Mouse (Mus musculus) gastrocnemius, adult 2 months (tissue): ENCODE results near the gene Sik2. TPM values are rescaled to one million over a fixed set of nuclear protein-coding genes. Genes with fewer than 3 reads are reported as not detected.

Experiments
- DNase-seq: peaks from one replicate; pipeline ENCODE4 v3.0.0; 2022
- H3K27ac ChIP-seq: fragments of 200-600 bp; 2 replicates; pipeline ENCODE4 v1.8.1; 2022; ENCODE audit warnings: mild to moderate bottlenecking
- H3K4me3 ChIP-seq: fragments of 200-600 bp; 2 replicates; pipeline ENCODE4 v1.8.1; 2022; ENCODE audit warnings: mild to moderate bottlenecking, moderate library complexity
- CTCF ChIP-seq: fragments of 200-600 bp; IDR thresholded peaks from 2 replicates; pipeline ENCODE4 v1.8.1; 2022; ENCODE audit warnings: antibody characterized with exemption, mild to moderate bottlenecking, moderate library complexity
- intact Hi-C: fragments of 180-260 bp; cut with DNase I; formaldehyde crosslinking; loops from one replicate; pipeline ENCODE4 v1.15.1; 2025
- long read RNA-seq, 2 experiments: library from polyadenylated mRNA; stranded (forward); transcript quantifications; one replicate each; pipeline ENCODE4 v2.0.0; 2021
- total RNA-seq, 2 experiments: library from RNA; stranded (reverse); gene quantifications; 2 replicates each; pipeline ENCODE4 v1.2.3; 2021

Gene Sik2
- total RNA-seq, result 10 to 100 TPM; 17.9 to 25.2 TPM
- long read RNA-seq, experiment 1, full-length matches to known transcripts, result 5 of 10 reads
- long read RNA-seq, experiment 1, partial matches to known transcripts, result 0 of 10 reads
- long read RNA-seq, experiment 1, other reads (novel, unspliced or antisense), result 5 of 10 reads
- long read RNA-seq, experiment 2, full-length matches to known transcripts, result 10 of 24 reads
- long read RNA-seq, experiment 2, partial matches to known transcripts, result 2 of 24 reads
- long read RNA-seq, experiment 2, other reads (novel, unspliced or antisense), result 12 of 24 reads

DNA sequence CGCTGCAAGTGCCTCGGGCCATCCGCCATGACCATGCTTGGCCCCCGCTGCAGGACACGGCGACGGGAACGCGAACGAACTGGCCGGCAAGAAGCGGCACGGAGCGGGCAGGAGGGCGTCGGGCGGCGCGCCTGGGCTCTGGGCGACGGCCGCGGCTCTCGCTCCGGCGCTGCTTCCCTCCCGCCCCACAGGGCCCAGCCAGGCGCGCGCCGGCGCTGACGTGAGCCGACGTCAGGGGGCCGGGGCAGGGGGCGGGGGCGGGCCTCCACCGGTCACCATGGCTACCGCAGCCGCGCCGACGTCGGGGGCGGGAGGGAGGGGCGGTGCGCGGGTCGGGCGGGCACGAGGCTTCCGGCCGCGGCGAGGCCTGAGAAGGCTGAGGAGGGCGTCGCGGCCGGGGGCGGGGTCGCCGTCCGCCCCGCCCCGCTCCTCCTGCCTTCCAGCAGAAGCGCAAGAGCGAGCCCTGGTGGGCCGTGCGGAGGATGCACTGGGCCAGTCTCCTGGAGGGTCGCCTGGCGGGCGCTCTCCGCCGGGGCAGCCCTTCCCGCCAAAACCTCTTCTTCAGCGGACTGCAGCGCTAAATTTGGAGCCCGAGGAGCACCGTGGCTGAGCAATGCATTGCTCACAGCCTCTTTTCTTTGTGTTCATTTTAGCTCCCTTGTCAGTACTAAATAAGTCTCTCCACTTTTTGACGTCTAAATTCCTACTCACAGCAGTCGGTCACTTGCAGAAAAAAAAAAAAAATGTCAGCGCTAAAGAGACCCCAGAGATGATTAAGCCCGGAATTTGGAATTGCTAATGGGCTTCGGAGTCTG lies at the start of gene Sik2:
TSS of gene Sik2 (minus strand) at position 233 of the 815 bp plus-strand sequence.
- Histone ChIP-seq H3K4me3 (peak within 1 kb of the TSS; percentile 92), H3K27ac (peak within 1 kb of the TSS; percentile 99)
- intact Hi-C loops, result loop anchor here (1.0 to 2.0 kb wide), 2 partner anchors 160 to 206 kb away; no protein-coding TSS in a partner anchor
- TF ChIP-seq CTCF, result peak; percentile 93
- peak; percentile 96 for DNase-seq

DNA sequence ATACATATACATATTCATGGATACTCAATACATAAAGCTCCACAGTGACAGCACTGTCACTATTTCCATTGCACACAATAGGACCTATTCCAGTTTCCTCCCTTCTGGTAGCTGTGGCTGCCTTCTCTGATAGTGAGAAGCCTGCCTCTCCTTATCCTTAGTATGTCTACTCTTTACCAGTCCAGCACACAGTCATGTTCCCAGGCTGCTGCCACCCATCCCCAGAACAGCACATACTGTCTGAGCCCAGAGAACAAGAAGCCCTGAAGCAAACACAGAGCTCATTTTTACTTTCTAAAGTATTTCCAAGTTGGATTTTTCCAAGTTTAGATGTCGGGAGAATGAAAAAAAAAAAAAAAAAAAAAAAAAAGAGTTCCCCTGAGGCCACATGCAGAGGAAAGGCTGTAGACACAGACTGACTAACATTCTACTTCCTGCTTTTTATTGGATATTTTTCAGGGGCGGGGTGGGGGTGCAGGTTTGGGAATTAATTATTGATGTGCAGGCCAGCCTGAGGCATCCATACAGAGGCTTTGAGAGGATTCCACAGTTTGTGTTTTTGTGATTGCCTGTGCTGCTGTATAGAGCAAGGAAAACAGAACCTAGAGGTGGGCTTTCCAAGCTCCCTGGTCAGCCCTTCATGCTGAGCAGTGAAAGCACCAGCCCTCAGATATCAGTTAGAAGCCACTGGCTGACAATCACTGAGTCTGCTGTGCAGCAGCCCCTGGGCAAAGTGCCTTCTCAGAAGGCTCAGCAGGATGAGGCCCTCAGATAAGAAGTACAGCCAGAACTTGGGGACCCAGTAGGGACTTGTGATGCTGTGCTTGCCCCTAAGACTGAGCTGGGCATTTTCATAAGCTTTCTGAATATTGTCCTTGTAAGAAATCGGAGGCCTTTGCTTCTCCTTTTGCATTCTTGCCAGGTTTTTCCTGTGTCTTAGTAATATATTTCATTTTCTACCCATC lies 47.8 kb upstream of the Sik2 start:
- intact Hi-C loops, result no loop called here
- peak overlapping the region; percentile 69 for H3K27ac ChIP-seq

DNA sequence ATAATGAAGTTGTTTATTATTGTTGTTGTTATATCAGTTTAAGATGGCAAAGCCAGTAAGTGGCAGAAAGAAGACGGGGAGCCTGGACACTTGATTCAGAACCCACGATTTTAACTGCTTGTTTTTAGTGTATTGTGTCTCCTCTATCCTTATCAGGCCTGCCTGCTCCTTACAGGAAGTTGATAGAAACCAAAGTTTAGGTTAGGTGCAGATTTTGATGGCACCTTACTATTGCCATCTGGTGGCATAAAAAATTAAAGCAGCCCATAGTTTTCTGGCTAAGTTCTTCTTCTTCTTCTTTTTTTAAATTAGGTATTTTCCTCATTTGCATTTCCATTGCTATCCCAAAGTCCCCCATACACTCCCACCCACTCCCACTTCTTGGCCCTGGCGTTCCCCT lies 43.3 kb upstream of the Sik2 start:
- no peak overlapping the region for H3K27ac ChIP-seq
- peak; percentile 46 for TF ChIP-seq CTCF
- DNase-seq, result no peak
- intact Hi-C loops, result no loop called here
- H3K4me3 ChIP-seq, result no peak overlapping the region

More for the DNA sequence above, 47.8 kb upstream of the Sik2 start:
- no peak for DNase-seq
- no peak for TF ChIP-seq CTCF
- no peak overlapping the region for H3K4me3 ChIP-seq

GRCm38 (mm10) chr9:51042136-51042535 lies 33.3 kb upstream of the Sik2 start:
- DNase-seq, result no peak
- no peak for TF ChIP-seq CTCF
- Histone ChIP-seq H3K27ac (no peak overlapping the region), H3K4me3 (no peak overlapping the region)
- intact Hi-C loops, result no loop called here

DNA sequence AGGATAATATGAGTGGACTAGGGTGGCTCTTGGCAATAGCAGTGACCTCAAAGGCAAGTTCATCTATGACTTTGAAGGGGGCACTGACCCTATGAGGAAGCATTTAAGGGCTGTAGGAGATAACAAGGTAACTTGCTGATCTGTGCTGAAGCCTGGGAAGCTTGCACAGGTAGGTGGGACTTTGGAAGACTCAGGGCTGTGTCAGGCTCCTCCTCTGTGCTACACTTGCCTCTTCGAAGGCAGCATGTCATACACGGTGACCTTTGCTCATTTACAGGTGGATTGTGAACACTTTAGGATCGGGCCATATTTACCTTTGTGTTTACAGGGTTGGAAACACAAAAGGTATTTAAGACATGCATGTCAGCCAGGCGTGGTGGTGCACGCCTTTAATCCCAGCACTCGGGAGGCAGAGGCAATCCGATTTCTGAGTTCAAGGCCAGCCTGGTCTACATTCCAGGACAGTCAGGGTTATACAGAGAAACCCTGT lies 32.7 kb upstream of the Sik2 start:
- H3K27ac ChIP-seq, result no peak overlapping the region
- intact Hi-C loops, result no loop called here
- no peak overlapping the region for H3K4me3 ChIP-seq
- TF ChIP-seq CTCF, result no peak
- DNase-seq, result no peak

DNA sequence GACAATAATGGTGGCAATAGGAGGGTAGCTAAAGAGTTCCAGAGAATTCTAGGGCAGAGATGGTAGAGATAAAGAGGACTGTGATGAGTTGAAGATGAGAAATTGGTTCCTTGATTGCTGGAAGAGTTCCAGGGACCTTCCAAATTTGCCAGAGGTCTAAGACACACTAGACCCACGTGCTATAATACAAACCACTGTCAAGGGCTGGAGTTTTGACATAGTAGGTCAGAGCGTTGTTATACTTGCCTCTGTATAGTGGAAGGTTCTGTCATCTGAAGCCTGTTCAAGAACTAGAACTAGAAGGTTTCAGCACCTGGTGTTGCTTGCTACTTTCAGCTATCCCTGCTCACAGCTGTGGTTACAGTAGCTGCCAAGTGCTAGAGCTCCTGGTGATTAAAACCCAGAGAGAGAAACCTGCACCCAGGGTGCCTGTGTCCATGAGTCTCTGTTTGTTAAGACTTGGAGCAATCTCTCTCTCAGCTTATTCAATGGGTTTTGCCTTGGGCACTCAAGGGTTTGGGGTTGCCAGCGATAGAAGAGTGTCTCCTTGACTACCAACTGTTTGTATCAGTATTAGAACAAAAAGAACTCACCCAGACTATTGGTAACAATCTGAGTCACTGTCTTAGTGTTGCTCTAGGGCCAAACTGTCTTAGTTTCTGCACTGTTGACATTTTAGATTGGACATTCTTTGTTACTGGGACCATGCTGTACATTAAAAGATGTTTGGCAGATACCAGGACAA lies 24.1 kb upstream of the Sik2 start:
- no peak for DNase-seq
- intact Hi-C loops, result no loop called here
- Histone ChIP-seq H3K27ac (no peak overlapping the region), H3K4me3 (no peak overlapping the region)
- TF ChIP-seq CTCF, result no peak

- TF ChIP-seq CTCF, result no peak
- no peak overlapping the region for H3K27ac ChIP-seq
- no peak overlapping the region for H3K4me3 ChIP-seq
- no peak for DNase-seq
- intact Hi-C loops, result no loop called here
Measured at GRCm38 (mm10) chr9:51032291-51032690, 23.4 kb upstream of the Sik2 start.

DNA sequence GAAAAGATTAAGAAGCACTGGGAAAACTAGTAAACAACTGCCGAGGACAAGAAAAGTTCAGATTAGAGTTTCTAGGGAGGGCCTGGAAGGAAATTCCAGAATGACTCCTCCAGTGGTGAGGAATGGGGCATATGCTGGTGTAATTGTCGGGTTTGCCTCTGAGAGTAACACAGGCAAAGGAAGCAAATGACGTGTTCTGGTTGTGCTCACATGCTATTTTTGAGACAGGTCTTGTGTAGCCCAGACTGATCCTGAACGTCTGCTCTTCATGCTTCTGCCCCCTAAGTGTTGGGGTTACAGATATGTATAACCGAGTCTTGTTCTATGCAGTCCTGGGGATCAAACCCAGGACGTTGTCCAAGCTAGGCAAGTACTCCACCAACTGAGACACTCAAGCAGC lies 22.7 kb upstream of the Sik2 start:
- no peak overlapping the region for H3K4me3 ChIP-seq
- intact Hi-C loops, result no loop called here
- TF ChIP-seq CTCF, result no peak
- H3K27ac ChIP-seq, result no peak overlapping the region
- no peak for DNase-seq

- no peak for DNase-seq
- no peak for TF ChIP-seq CTCF
- Histone ChIP-seq H3K4me3 (no peak overlapping the region), H3K27ac (no peak overlapping the region)
- intact Hi-C loops, result no loop called here
Measured at GRCm38 (mm10) chr9:51030147-51030546, 21.3 kb upstream of the Sik2 start.

DNA sequence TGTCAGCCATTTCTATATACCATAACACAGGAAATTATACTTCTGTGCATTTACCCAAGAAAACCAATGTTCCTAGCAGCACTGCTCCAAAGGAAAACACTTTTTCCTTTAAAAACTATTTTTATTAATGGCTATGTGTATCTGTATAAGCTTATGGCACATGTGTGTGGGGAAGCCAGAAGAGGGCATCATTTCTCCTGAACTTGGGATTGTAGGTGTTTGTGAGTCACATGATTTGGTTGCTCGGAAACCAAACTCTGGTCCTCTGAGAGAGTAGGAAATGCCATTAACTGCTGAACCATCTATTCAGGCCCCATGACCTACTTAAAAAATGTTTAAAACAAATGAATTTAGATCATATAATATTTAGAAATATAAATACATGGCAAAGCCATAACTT lies 18.1 kb upstream of the Sik2 start:
- H3K27ac ChIP-seq, result no peak overlapping the region
- no peak overlapping the region for H3K4me3 ChIP-seq
- intact Hi-C loops, result no loop called here
- TF ChIP-seq CTCF, result no peak
- DNase-seq, result no peak

DNA sequence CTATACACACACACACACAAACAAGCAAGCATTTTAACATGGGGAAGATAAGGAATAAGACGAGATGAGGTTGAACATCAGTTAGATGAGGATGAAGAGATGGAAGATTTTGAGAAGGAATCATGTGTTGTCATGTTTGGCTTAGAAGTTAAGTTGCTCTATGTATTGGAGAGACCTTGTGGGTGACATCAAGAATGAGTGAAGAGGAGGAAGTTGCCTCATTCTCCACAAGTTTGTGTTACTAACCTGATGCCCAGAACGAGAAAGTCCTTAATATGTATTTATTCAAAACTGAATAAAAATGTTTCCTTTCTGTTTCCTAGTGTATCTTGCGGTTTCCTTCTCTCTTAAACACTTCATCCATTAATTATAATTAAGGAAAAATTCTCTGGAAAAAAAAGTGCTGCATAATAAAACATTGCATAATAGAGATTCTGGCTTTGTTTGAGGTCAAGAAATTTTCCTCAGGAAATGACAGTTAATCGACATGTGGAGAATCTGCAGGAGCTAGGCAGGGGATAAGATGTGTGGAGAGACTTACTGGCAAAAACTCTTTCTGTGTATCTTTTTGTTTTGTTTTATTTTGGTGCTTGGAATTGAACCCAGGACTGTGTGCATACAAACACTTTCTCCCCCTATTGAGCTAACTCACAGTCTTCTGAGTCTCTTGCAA lies 12.4 kb upstream of the Sik2 start:
- Histone ChIP-seq H3K27ac (no peak overlapping the region), H3K4me3 (no peak overlapping the region)
- no peak for TF ChIP-seq CTCF
- intact Hi-C loops, result no loop called here
- DNase-seq, result no peak
